Mouse (Mus musculus) testis, adult 2 months (tissue): ENCODE results near the gene Ndst2. TPM values are rescaled to one million over a fixed set of nuclear protein-coding genes. Genes with fewer than 3 reads are reported as not detected.

ENCODE experiments used
- H3K27ac ChIP-seq: fragments of 200-500 bp; 2 replicates; pipeline ENCODE4 v1.5.1; 2012; ENCODE audit warnings: low read depth, low read length; ENCODE audit not compliant: control insufficient read depth, insufficient read depth
- H3K27me3 ChIP-seq: fragments of 200-500 bp; 2 replicates; pipeline ENCODE4 v1.6.1; 2012; ENCODE audit warnings: mild to moderate bottlenecking, low read length, moderate library complexity; ENCODE audit not compliant: control insufficient read depth, insufficient read depth
- H3K36me3 ChIP-seq: fragments of 200-500 bp; 2 replicates; pipeline ENCODE4 v1.6.1; 2012; ENCODE audit warnings: mild to moderate bottlenecking, low read length; ENCODE audit not compliant: control insufficient read depth, insufficient read depth
- H3K4me1 ChIP-seq: fragments of 200-500 bp; 2 replicates; pipeline ENCODE4 v1.6.1; 2012; ENCODE audit warnings: low read length; ENCODE audit not compliant: control insufficient read depth, insufficient read depth
- H3K4me3 ChIP-seq: fragments of 200-500 bp; 2 replicates; pipeline ENCODE4 v1.5.1; 2012; ENCODE audit warnings: low read depth, mild to moderate bottlenecking, low read length, moderate library complexity, mixed read lengths; ENCODE audit not compliant: control insufficient read depth
- CTCF ChIP-seq: fragments of 200-500 bp; IDR thresholded peaks from 2 replicates; pipeline ENCODE4 v1.5.1; 2012; ENCODE audit warnings: low read depth, mild to moderate bottlenecking, inconsistent platforms, low read length, moderate library complexity; ENCODE audit not compliant: control insufficient read depth, insufficient read depth, insufficient replicate concordance
- POLR2A ChIP-seq: fragments of 200-500 bp; IDR thresholded peaks from 2 replicates; pipeline ENCODE4 v1.6.1; 2012; ENCODE audit warnings: low read depth, mild to moderate bottlenecking, inconsistent platforms, low read length, moderate library complexity; ENCODE audit not compliant: control insufficient read depth
- polyA plus RNA-seq: library from polyadenylated mRNA; depleted of rRNA; stranded (reverse); fragments of >200 nt; gene quantifications from 2 replicates; pipeline ENCODE4 v1.2.3, GENCODE M21; 2012

The Ndst2 gene
- polyA plus RNA-seq, 1 experiment = 33.2 TPM

DNA sequence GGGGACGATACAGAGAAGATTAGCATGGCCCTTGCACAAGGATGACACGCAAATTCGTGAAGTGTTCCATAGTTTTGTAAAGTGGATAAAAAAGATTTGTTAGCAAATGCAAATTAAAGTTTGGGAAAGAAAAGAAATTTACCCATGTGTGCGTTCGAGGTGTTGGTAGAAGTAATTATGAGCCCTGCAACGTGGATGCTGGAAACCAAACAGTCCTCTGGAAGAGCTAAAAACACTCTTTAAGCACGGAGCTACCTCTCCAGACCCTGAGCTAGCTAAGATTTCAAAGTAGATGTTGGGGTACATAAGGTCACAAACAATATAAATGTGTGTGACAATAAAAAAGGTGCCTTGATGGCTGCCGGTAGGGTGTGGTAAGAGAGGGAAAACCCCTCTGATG is 32.8 kb downstream of the Ndst2 start:
- no peaks in the 10 kb centered on the region for H3K36me3 ChIP-seq
- H3K4me1 ChIP-seq = no peaks in the 10 kb centered on the region; the same call in 1 of the 2 replicates

DNA sequence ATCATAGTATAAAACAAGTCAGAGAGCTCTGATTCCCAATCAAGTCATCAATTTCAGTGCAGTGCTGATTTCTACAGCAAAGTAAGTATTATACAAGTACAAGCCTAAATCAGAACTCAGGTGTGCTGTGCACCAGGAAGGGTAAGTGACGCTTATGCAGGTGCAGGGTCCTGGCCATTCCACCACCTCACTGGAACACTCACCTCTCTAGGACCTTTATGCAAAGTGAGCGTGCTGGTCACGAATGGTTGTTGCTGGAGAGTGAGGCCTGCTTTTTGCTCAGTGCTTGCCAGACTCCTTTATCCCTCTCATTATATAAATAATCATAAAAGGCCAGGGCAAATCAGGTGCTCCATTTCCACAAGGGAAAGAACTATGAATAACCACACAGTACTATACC is 34.0 kb downstream of the Ndst2 start:
- H3K27me3 ChIP-seq = no peaks in the 10 kb centered on the region
- peaks cover 7% of the 10 kb centered on the region for H3K4me1 ChIP-seq
- H3K36me3 ChIP-seq = no peaks in the 10 kb centered on the region
- H3K4me3 ChIP-seq = no peak overlapping the region
- no peak overlapping the region for H3K27ac ChIP-seq
- TF ChIP-seq POLR2A (no peak), CTCF (no peak)

More for the DNA sequence above, 32.8 kb downstream of the Ndst2 start:
- Histone ChIP-seq H3K4me3 (peak overlapping the region; percentile 10; the same call in 1 of the 2 replicates), H3K27me3 (no peaks in the 10 kb centered on the region), H3K27ac (no peak overlapping the region)
- TF ChIP-seq CTCF (no peak), POLR2A (no peak)

DNA sequence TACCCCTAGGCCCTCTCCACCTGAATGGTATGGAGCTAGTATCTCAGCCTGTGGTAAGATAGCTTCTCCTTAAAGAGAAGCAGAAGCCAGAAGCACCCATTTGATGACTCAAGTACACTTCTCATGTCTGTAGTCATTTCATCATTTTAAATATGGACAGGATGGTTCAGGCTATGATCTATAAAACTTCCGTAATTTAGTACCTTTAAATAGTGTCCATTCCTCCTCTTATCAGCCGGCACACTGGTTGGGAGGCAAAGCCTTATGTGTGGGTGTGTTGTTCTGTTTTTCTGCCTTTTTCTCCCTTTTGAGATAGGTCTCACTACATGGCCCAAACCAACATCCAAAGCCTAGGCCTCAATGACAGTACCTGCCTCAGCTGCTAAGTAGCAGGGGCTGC is 35.8 kb downstream of the Ndst2 start:
- Histone ChIP-seq H3K36me3 (no peaks in the 10 kb centered on the region), H3K27me3 (no peaks in the 10 kb centered on the region), H3K27ac (no peak overlapping the region), H3K4me1 (peaks cover 12% of the 10 kb centered on the region), H3K4me3 (no peak overlapping the region)
- no peak for TF ChIP-seq POLR2A
- TF ChIP-seq CTCF = no peak

- Histone ChIP-seq H3K36me3 (no peaks in the 10 kb centered on the region; the same call in 1 of the 2 replicates), H3K27me3 (no peaks in the 10 kb centered on the region), H3K4me3 (no peak overlapping the region), H3K4me1 (peaks cover 12% of the 10 kb centered on the region), H3K27ac (no peak overlapping the region)
- TF ChIP-seq CTCF = no peak
- no peak for TF ChIP-seq POLR2A
Measured at GRCm38 (mm10) chr14:20696986-20697385, 37.4 kb downstream of the Ndst2 start.

- Histone ChIP-seq H3K27ac (peak overlapping the region; percentile 28; the same call in 1 of the 2 replicates), H3K36me3 (no peaks in the 10 kb centered on the region; the same call in 1 of the 2 replicates), H3K4me1 (peaks cover 12% of the 10 kb centered on the region), H3K4me3 (peak overlapping the region; percentile 88), H3K27me3 (no peaks in the 10 kb centered on the region)
- no peak for TF ChIP-seq CTCF
Measured at GRCm38 (mm10) chr14:20695761-20696520, 38.4 kb downstream of the Ndst2 start.

- Histone ChIP-seq H3K4me3 (peak within 1 kb of the TSS; percentile 88), H3K4me1 (peaks cover 12% of the 10 kb centered on the region), H3K36me3 (no peaks in the 10 kb centered on the region; the same call in 1 of the 2 replicates), H3K27ac (peak within 1 kb of the TSS; percentile 87), H3K27me3 (no peaks in the 10 kb centered on the region)
- no peak for TF ChIP-seq CTCF
- TF ChIP-seq POLR2A = peak; percentile 41; the same call in 1 of the 2 replicates
Measured at GRCm38 (mm10) chr14:20694884-20695760, 39.2 kb downstream of the Ndst2 start, which contains the start of gene Fut11. TSS of gene Fut11 (plus strand) at chr14:20694968.
